Mouse (Mus musculus) liver, embryonic 16.5 days (tissue): ENCODE measurements at regions not wholly inside any gene's neighbourhood (a gene's known extent, or its start where the extent isn't known, plus 50 kb on each side); places are given as distances from the start of the nearest gene placed in this dataset.

Experiments
- ATAC-seq: fragments of 200-750 bp; cut with Nextera tagmentation; 2 replicates; pipeline ENCODE4 v1.8.0; 2017; ENCODE audit warnings: low read depth, mild to moderate bottlenecking, moderate number of reproducible peaks, moderate library complexity
- H3K27ac ChIP-seq: fragments of 300-500 bp; sonication (generic); 2 replicates; pipeline ENCODE4 v1.5.1; 2014; ENCODE audit warnings: mild to moderate bottlenecking, low read length
- H3K27me3 ChIP-seq: fragments of 300-500 bp; sonication (generic); 2 replicates; pipeline ENCODE4 v1.6.1; 2014; ENCODE audit warnings: low read depth, low read length, mixed read lengths; ENCODE audit not compliant: control insufficient read depth, insufficient read depth
- H3K36me3 ChIP-seq: fragments of 300-500 bp; sonication (generic); 2 replicates; pipeline ENCODE4 v1.6.1; 2014; ENCODE audit warnings: mild to moderate bottlenecking; ENCODE audit not compliant: control insufficient read depth, insufficient read depth
- H3K4me1 ChIP-seq: fragments of 300-500 bp; sonication (generic); 2 replicates; pipeline ENCODE4 v1.6.1; 2014; ENCODE audit warnings: low read depth, low read length, mixed read lengths; ENCODE audit not compliant: control insufficient read depth
- H3K4me2 ChIP-seq: fragments of 300-500 bp; sonication (generic); 2 replicates; pipeline ENCODE4 v1.6.1; 2014; ENCODE audit warnings: low read depth, low read length, mixed read lengths
- H3K4me3 ChIP-seq: fragments of 300-500 bp; sonication (generic); 2 replicates; pipeline ENCODE4 v1.5.1; 2014; ENCODE audit warnings: low read depth, mild to moderate bottlenecking, low read length
- H3K9ac ChIP-seq: fragments of 300-500 bp; sonication (generic); 2 replicates; pipeline ENCODE4 v1.6.1; 2014; ENCODE audit warnings: low read depth, low read length
- H3K9me3 ChIP-seq: fragments of 300-500 bp; sonication (generic); replicated peaks from 2 replicates; pipeline ENCODE4 v1.6.1; 2016; ENCODE audit warnings: low read length; ENCODE audit not compliant: control insufficient read depth
- WGBS: fragments of 180-500 bp; shearing (Covaris S2); extraction: QIAGEN DNeasy Blood & Tissue Kit; methylation state at CpG from one replicate; pipeline ENCODE4 v1.1.7; 2014; ENCODE audit not compliant: insufficient replicate concordance; 5-methylcytosine and 5-hydroxymethylcytosine counted together

GRCm38 (mm10) chr17:83138493-83139417 lies 76.3 kb upstream of the Pkdcc start:
- no peaks in the 10 kb centered on the region for H3K4me1 ChIP-seq
- H3K9ac ChIP-seq, result no peak overlapping the region
- ATAC-seq, result no peak
- 46% methylated on average over 11 of the region's 11 CpGs for WGBS
- H3K4me3 ChIP-seq, result no peak overlapping the region
- H3K27me3 ChIP-seq, result no peaks in the 10 kb centered on the region
- H3K4me2 ChIP-seq, result no peak overlapping the region
- H3K36me3 ChIP-seq, result no peaks in the 10 kb centered on the region
- H3K9me3 ChIP-seq, result no peaks in the 10 kb centered on the region
- no peak overlapping the region for H3K27ac ChIP-seq

- Histone ChIP-seq H3K4me1 (no peaks in the 10 kb centered on the region), H3K9ac (no peak overlapping the region), H3K27ac (no peak overlapping the region), H3K36me3 (no peaks in the 10 kb centered on the region), H3K27me3 (no peaks in the 10 kb centered on the region), H3K4me2 (no peak overlapping the region), H3K4me3 (no peak overlapping the region), H3K9me3 (no peaks in the 10 kb centered on the region)
- ATAC-seq, result no peak
- 64% methylated on average over 15 of the region's 15 CpGs for WGBS
Observed at GRCm38 (mm10) chr17:83148371-83148929, 66.6 kb upstream of the Pkdcc start.

- Histone ChIP-seq H3K27me3 (no peaks in the 10 kb centered on the region), H3K27ac (no peak overlapping the region), H3K4me1 (no peaks in the 10 kb centered on the region), H3K4me3 (no peak overlapping the region), H3K36me3 (no peaks in the 10 kb centered on the region), H3K4me2 (no peak overlapping the region), H3K9ac (no peak overlapping the region), H3K9me3 (no peaks in the 10 kb centered on the region)
- 73% methylated on average over 6 of the region's 6 CpGs for WGBS
- ATAC-seq, result no peak
Observed at GRCm38 (mm10) chr17:83149336-83149735, 65.8 kb upstream of the Pkdcc start.

GRCm38 (mm10) chr17:83155106-83155505 lies 60.0 kb upstream of the Pkdcc start:
- Histone ChIP-seq H3K36me3 (no peaks in the 10 kb centered on the region), H3K4me1 (no peaks in the 10 kb centered on the region), H3K9me3 (no peaks in the 10 kb centered on the region), H3K4me3 (no peak overlapping the region), H3K9ac (no peak overlapping the region), H3K27me3 (no peaks in the 10 kb centered on the region), H3K27ac (no peak overlapping the region), H3K4me2 (no peak overlapping the region)
- WGBS, result 53% methylated on average over 4 of the region's 4 CpGs
- no peak for ATAC-seq

GRCm38 (mm10) chr17:83156682-83157081 lies 58.4 kb upstream of the Pkdcc start:
- no peak overlapping the region for H3K4me2 ChIP-seq
- no peak overlapping the region for H3K27ac ChIP-seq
- WGBS, result 49% methylated on average over 8 of the region's 8 CpGs
- no peak overlapping the region for H3K9ac ChIP-seq
- no peak for ATAC-seq
- no peak overlapping the region for H3K4me3 ChIP-seq
- H3K4me1 ChIP-seq, result no peaks in the 10 kb centered on the region
- H3K36me3 ChIP-seq, result no peaks in the 10 kb centered on the region
- no peaks in the 10 kb centered on the region for H3K9me3 ChIP-seq
- no peaks in the 10 kb centered on the region for H3K27me3 ChIP-seq

- no peak overlapping the region for H3K4me2 ChIP-seq
- no peaks in the 10 kb centered on the region for H3K27me3 ChIP-seq
- 59% methylated on average over 6 of the region's 6 CpGs for WGBS
- H3K4me1 ChIP-seq, result no peaks in the 10 kb centered on the region; the same call in 1 of the 2 replicates
- H3K9me3 ChIP-seq, result no peaks in the 10 kb centered on the region
- H3K27ac ChIP-seq, result no peak overlapping the region
- no peaks in the 10 kb centered on the region for H3K36me3 ChIP-seq
- no peak for ATAC-seq
- no peak overlapping the region for H3K4me3 ChIP-seq
- H3K9ac ChIP-seq, result no peak overlapping the region
Observed at GRCm38 (mm10) chr17:83158053-83158452, 57.0 kb upstream of the Pkdcc start.

- Histone ChIP-seq H3K9ac (no peak overlapping the region), H3K27me3 (no peaks in the 10 kb centered on the region), H3K27ac (no peak overlapping the region), H3K36me3 (no peaks in the 10 kb centered on the region), H3K9me3 (no peaks in the 10 kb centered on the region), H3K4me1 (no peaks in the 10 kb centered on the region; the same call in 1 of the 2 replicates), H3K4me3 (no peak overlapping the region), H3K4me2 (no peak overlapping the region)
- 74% methylated on average over 10 of the region's 10 CpGs for WGBS
- no peak for ATAC-seq
Observed at GRCm38 (mm10) chr17:83158652-83159051, 56.4 kb upstream of the Pkdcc start.

GRCm38 (mm10) chr17:83159634-83160033 lies 55.5 kb upstream of the Pkdcc start:
- Histone ChIP-seq H3K27ac (no peak overlapping the region), H3K4me2 (no peak overlapping the region), H3K36me3 (no peaks in the 10 kb centered on the region), H3K9ac (no peak overlapping the region), H3K27me3 (no peaks in the 10 kb centered on the region), H3K9me3 (no peaks in the 10 kb centered on the region), H3K4me3 (no peak overlapping the region), H3K4me1 (no peaks in the 10 kb centered on the region; the same call in 1 of the 2 replicates)
- WGBS, result 64% methylated on average over 4 of the region's 4 CpGs
- no peak for ATAC-seq

- no peak overlapping the region for H3K4me3 ChIP-seq
- 58% methylated on average over 4 of the region's 4 CpGs for WGBS
- H3K27ac ChIP-seq, result no peak overlapping the region
- H3K9me3 ChIP-seq, result no peaks in the 10 kb centered on the region
- H3K4me2 ChIP-seq, result no peak overlapping the region
- no peaks in the 10 kb centered on the region; the same call in 1 of the 2 replicates for H3K4me1 ChIP-seq
- H3K27me3 ChIP-seq, result no peaks in the 10 kb centered on the region
- no peak for ATAC-seq
- H3K9ac ChIP-seq, result no peak overlapping the region
- H3K36me3 ChIP-seq, result no peaks in the 10 kb centered on the region
Observed at GRCm38 (mm10) chr17:83160296-83160695, 54.8 kb upstream of the Pkdcc start.
